Mouse (Mus musculus) left cerebral cortex, adult 8-10 months (tissue): ENCODE results near the gene Vmn1r235. TPM values are rescaled to one million over a fixed set of nuclear protein-coding genes. Genes with fewer than 3 reads are reported as not detected.
"Not testable (repeated sequence)": the region's sequence is repeated elsewhere in the genome, so short reads cannot be mapped to it uniquely, and the experiment has no call there.

Source experiments
- DNase-seq, 2 experiments: peaks; one replicate each; pipeline ENCODE4 v3.0.0; 2022; ENCODE audit warnings: low spot score in 2 of 2
- microRNA-seq, 2 experiments: library from miRNA; unstranded; fragments of <30 nt; microRNA quantifications; one replicate each; pipeline ENCODE4 v1.2.0; 2022
- total RNA-seq, 4 experiments: library from RNA; stranded (reverse); gene quantifications; 2 replicates each; pipeline ENCODE4 v1.2.4; 2022

The Vmn1r235 gene
- not detected for total RNA-seq

- no peak for DNase-seq
Measured at GRCm38 (mm10) chr17:21256111-21256510, at the start of gene Vmn1r235. Gene Vmn1r235, plus strand, starts transcription at chr17:21256411.

DNA sequence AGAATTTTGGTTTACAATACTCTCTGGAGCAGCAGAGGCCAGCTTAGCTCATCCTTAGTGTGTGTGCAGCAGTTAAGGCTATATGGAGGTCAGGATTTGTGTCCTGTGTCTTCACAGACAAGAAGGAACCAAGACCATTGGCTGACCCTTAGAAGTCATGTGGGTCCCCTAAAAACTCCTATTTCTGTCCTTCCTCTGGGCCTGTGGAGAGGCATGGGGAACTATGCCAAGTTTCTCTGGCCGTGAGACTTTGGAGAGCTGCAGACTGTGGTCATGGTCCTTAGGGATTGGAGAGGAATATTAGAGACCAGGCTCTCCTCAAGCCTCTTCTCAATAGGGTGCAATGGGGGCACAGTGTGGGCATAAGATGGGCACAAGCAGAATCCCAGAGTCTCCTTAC, 45.1 kb upstream of the Vmn1r235 start:
- DNase-seq, result not testable (repeated sequence)

GRCm38 (mm10) chr17:21225787-21226186, 30.4 kb upstream of the Vmn1r235 start, which contains the start of gene Vmn1r234:
Gene Vmn1r234, plus strand, starts transcription at chr17:21226087.
- no peak for DNase-seq

- DNase-seq, result peak; percentile 8 to 48
Measured at GRCm38 (mm10) chr17:21231654-21232053, 24.6 kb upstream of the Vmn1r235 start.

- DNase-seq, result peak; percentile 8 to 25
Measured at GRCm38 (mm10) chr17:21272103-21272502, 15.9 kb downstream of the Vmn1r235 start.

- no peak for DNase-seq
Measured at GRCm38 (mm10) chr17:21282642-21283041, 26.4 kb downstream of the Vmn1r235 start, which contains the start of gene Vmn1r236. Gene Vmn1r236, plus strand, starts transcription at chr17:21282942.

GRCm38 (mm10) chr17:21284395-21284794, 28.2 kb downstream of the Vmn1r235 start:
- DNase-seq, result no peak

DNA sequence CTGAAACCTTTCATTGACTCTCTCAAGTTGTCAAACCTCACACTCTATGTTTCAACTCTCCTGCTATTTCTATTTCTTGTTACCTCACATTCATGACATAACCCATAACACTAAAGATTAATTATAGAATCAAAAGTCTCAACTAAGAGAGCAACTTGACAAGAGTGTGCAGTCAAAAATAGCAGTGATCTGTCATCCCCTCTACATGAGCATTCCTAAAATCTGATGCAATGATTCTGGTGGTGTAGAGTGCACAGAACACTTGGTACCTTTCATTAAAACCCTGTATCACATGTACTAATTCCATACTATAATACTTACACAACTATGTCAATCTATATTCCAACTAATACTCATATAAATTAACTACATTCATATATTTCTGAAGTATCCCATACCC, 33.5 kb downstream of the Vmn1r235 start:
- DNase-seq, result no peak

- no peak for DNase-seq
Measured at GRCm38 (mm10) chr17:21311565-21311964, 55.4 kb downstream of the Vmn1r235 start, which contains the start of gene Vmn1r237. Gene Vmn1r237, plus strand, starts transcription at chr17:21311865.

Small RNA genes within 50 kb of the gene (microRNA-seq; reads per million reads assigned to microRNA genes)
- 0 reads per million in 2 experiments for gene Gm26384

Other genes with a start within 250 kb of the Vmn1r235 start
- gene Zfp160, start 247.5 kb upstream of the Vmn1r235 start, total RNA-seq, result 10 to 100 TPM; 20.2 to 20.9 (median 20.8) TPM
- not detected for gene Vmn1r234, start 30.3 kb upstream of the Vmn1r235 start, total RNA-seq
- not detected for gene Vmn1r236, start 26.5 kb downstream of the Vmn1r235 start, total RNA-seq
- gene Vmn1r237, start 55.5 kb downstream of the Vmn1r235 start, total RNA-seq, result not detected
- gene Zfp677, start 127.3 kb downstream of the Vmn1r235 start, total RNA-seq, result 1 to 10 TPM; 1.1 to 2.5 (median 1.6) TPM
- gene Zfp54, start 166.8 kb downstream of the Vmn1r235 start, total RNA-seq, result 1 to 10 TPM in 2 of 4 experiments, under 1 TPM in 2; 0.54 to 1.3 (median 0.82) TPM
- gene Zfp51, start 194.0 kb downstream of the Vmn1r235 start, total RNA-seq, result 1 to 10 TPM; 4.4 to 6.2 (median 4.7) TPM
- 1 to 10 TPM; 4.1 to 5.5 (median 4.9) TPM for gene Zfp53, start 232.6 kb downstream of the Vmn1r235 start, total RNA-seq